Mouse (Mus musculus) stomach, postnatal 0 days (tissue): ENCODE measurements at regions not wholly inside any gene's neighbourhood (a gene's known extent, or its start where the extent isn't known, plus 50 kb on each side); places are given as distances from the start of the nearest gene placed in this dataset.

Experiments
- ATAC-seq: fragments of 200-750 bp; cut with Nextera tagmentation; 2 replicates; pipeline ENCODE4 v1.8.0; 2017; ENCODE audit not compliant: low FRiP score, low TSS enrichment
- DNase-seq: peaks from one replicate; pipeline ENCODE4 v3.0.0-alpha.2; 2016; ENCODE audit warnings: low spot score
- H3K27ac ChIP-seq: fragments of 300-500 bp; sonication (generic); replicated peaks from 2 replicates; pipeline ENCODE4 v1.5.1; 2014; ENCODE audit warnings: mild to moderate bottlenecking, control low read depth
- H3K27me3 ChIP-seq: fragments of 300-500 bp; sonication (generic); 2 replicates; pipeline ENCODE4 v1.6.1; 2014; ENCODE audit warnings: low read length; ENCODE audit not compliant: control insufficient read depth, insufficient read depth
- H3K36me3 ChIP-seq: fragments of 300-500 bp; sonication (generic); 2 replicates; pipeline ENCODE4 v1.6.1; 2014; ENCODE audit warnings: low read length, mixed read lengths; ENCODE audit not compliant: control insufficient read depth, insufficient read depth
- H3K4me1 ChIP-seq: fragments of 300-500 bp; sonication (generic); replicated peaks from 2 replicates; pipeline ENCODE4 v1.6.1; 2014; ENCODE audit warnings: antibody characterized with exemption; ENCODE audit not compliant: control insufficient read depth, insufficient read depth
- H3K4me2 ChIP-seq: fragments of 300-500 bp; sonication (generic); replicated peaks from 2 replicates; pipeline ENCODE4 v1.6.1; 2014; ENCODE audit warnings: low read depth, mild to moderate bottlenecking, control low read depth, moderate library complexity
- H3K4me3 ChIP-seq: fragments of 300-500 bp; sonication (generic); 2 replicates; pipeline ENCODE4 v1.5.1; 2014; ENCODE audit warnings: low read depth, low read length, control low read depth
- H3K9ac ChIP-seq: fragments of 300-500 bp; sonication (generic); 2 replicates; pipeline ENCODE4 v1.6.1; 2014; ENCODE audit warnings: mild to moderate bottlenecking, low read length, control low read depth, mixed read lengths
- H3K9me3 ChIP-seq: fragments of 300-500 bp; sonication (generic); 2 replicates; pipeline ENCODE4 v1.6.1; 2016; ENCODE audit warnings: low read length; ENCODE audit not compliant: control insufficient read depth
- CTCF ChIP-seq: IDR thresholded peaks from 2 replicates; pipeline ENCODE4 v1.5.1; 2016; ENCODE audit warnings: antibody characterized with exemption, low read depth, mild to moderate bottlenecking, moderate library complexity
- EP300 ChIP-seq: optimal IDR thresholded peaks from 2 replicates; pipeline ENCODE3; 2016; ENCODE audit warnings: antibody characterized with exemption
- WGBS: fragments of 180-500 bp; shearing (Covaris S2); extraction: QIAGEN DNeasy Blood & Tissue Kit; methylation state at CpG from one replicate; pipeline ENCODE4 v1.1.7; 2014; 5-methylcytosine and 5-hydroxymethylcytosine counted together

DNA sequence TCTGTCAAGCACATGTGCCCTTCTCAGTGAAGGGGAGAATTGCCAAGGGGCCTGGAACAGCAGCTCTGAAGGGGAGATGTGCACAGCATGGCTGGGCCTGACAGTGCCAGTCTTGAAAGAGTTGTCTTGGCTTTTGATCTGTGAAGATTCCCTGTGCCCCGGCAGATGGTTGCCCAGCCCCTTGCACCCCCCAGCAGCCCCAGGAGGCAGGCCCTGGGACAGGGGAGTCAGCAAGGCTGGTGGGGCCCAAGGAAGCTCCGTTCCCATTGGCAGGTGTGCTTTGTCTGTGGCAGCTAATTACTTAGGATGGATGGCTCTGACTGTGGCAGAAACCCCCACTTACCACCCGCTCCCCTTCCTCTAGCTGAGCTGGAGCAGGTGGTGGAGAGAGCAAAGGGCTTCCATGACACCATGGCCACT lies 58.6 kb downstream of the Tspan17 start:
- 38% methylated on average over 3 of the region's 3 CpGs for WGBS
- H3K4me1 ChIP-seq, result no peaks in the 10 kb centered on the region

GRCm38 (mm10) chr13:54851131-54851530 lies 62.0 kb downstream of the Tspan17 start:
- Histone ChIP-seq H3K4me1 (no peaks in the 10 kb centered on the region), H3K36me3 (no peaks in the 10 kb centered on the region), H3K4me2 (no peak overlapping the region), H3K27ac (no peak overlapping the region), H3K27me3 (no peaks in the 10 kb centered on the region), H3K9me3 (no peaks in the 10 kb centered on the region), H3K4me3 (no peak overlapping the region), H3K9ac (no peak overlapping the region)
- WGBS, result 42% methylated on average over 4 of the region's 4 CpGs
- ATAC-seq (no peak), DNase-seq (no peak)
- TF ChIP-seq EP300 (no peak), CTCF (no peak)

More for the DNA sequence above, 58.6 kb downstream of the Tspan17 start:
- H3K27ac ChIP-seq, result no peak overlapping the region
- no peaks in the 10 kb centered on the region for H3K36me3 ChIP-seq
- H3K4me2 ChIP-seq, result no peak overlapping the region
- no peak overlapping the region for H3K9ac ChIP-seq
- no peaks in the 10 kb centered on the region for H3K9me3 ChIP-seq
- H3K4me3 ChIP-seq, result no peak overlapping the region
- DNase-seq (no peak), ATAC-seq (no peak)
- H3K27me3 ChIP-seq, result no peaks in the 10 kb centered on the region
- no peak for TF ChIP-seq EP300
- no peak for TF ChIP-seq CTCF

DNA sequence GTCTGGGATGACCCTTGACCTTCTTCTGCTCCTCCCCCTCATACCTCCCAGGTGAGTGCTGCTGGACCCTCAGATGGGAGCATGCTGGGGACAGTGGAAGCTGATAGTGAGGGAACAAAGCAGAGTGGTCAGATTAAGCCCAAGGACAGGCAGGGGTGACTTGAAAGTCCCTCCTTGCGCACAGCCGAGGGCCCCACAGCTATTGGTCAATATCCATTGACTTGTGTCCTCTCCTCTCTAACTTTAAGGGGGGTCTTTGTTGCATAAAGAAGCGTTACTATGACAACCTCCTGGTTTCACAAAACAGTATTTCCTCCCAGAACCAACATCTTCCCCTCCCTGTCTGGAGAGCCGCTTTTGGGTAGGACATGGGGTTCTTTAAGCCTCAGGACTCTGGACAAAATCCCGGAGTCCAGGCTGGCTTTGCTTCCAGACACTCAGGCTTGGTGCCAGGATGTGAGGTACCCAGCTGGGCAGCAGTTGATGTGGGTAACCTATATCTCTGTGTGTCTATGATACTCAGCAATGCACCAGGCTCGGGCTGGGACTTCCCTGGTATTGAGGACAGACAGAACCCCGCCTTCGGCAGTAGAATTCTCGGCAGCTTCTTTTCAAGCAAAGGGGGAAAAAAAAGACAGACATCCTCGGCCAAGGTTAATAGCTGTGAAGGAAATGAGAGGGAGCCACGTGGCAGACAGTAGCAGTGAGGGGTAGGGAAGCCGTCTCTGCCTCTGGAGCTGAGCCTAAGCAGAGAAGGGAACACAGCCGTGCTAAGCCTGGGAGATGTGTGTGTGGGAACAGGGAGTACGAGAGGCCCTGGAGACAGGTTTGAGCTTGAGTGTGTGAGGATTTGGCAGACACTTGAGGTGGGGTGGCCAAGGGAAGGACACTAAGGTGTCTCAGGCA lies 66.4 kb downstream of the Tspan17 start:
- DNase-seq (no peak), ATAC-seq (no peak)
- H3K4me2 ChIP-seq, result no peak overlapping the region
- no peaks in the 10 kb centered on the region for H3K4me1 ChIP-seq
- H3K4me3 ChIP-seq, result no peak overlapping the region
- 56% methylated on average over 14 of the region's 14 CpGs for WGBS
- H3K9ac ChIP-seq, result no peak overlapping the region
- H3K27me3 ChIP-seq, result no peaks in the 10 kb centered on the region
- H3K27ac ChIP-seq, result no peak overlapping the region
- TF ChIP-seq EP300 (no peak), CTCF (no peak)
- no peaks in the 10 kb centered on the region for H3K9me3 ChIP-seq
- no peaks in the 10 kb centered on the region for H3K36me3 ChIP-seq

GRCm38 (mm10) chr13:54862931-54863330 lies 73.8 kb downstream of the Tspan17 start:
- no peak for TF ChIP-seq EP300
- no peak for TF ChIP-seq CTCF
- Histone ChIP-seq H3K27me3 (no peaks in the 10 kb centered on the region), H3K36me3 (no peaks in the 10 kb centered on the region), H3K9me3 (no peaks in the 10 kb centered on the region), H3K4me3 (no peak overlapping the region), H3K9ac (no peak overlapping the region), H3K27ac (no peak overlapping the region), H3K4me1 (no peaks in the 10 kb centered on the region), H3K4me2 (no peak overlapping the region)
- no peak for ATAC-seq
- DNase-seq, result no peak
- 68% methylated on average over 4 of the region's 4 CpGs for WGBS

DNA sequence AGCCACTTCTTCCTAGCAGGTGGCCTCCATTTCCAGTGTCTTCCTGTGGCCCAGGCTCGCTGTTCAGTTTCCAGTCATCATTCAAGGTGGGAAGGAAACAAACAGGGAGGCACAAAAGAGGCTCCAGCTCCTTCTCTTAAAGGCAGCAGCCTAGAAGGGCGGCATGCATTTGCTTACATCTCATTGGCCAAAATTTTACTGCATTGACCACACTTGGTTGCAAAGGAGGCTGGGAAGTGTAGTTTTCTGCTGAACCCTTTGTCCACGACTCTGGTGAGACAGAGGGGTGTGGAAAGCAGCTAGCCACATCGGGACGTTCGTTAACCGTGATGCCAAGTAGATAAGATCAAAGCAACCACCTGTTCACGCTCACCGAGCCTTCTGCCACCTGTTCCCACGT lies 74.9 kb downstream of the Tspan17 start:
- Histone ChIP-seq H3K4me2 (no peak overlapping the region), H3K27me3 (no peaks in the 10 kb centered on the region), H3K36me3 (no peaks in the 10 kb centered on the region), H3K4me3 (no peak overlapping the region), H3K9me3 (no peaks in the 10 kb centered on the region), H3K9ac (no peak overlapping the region), H3K27ac (no peak overlapping the region), H3K4me1 (no peaks in the 10 kb centered on the region)
- ATAC-seq (no peak), DNase-seq (no peak)
- TF ChIP-seq EP300 (no peak), CTCF (no peak)
- 33% methylated on average over 10 of the region's 10 CpGs for WGBS

- no peak for TF ChIP-seq EP300
- no peak for TF ChIP-seq CTCF
- Histone ChIP-seq H3K4me3 (no peak overlapping the region), H3K4me2 (no peak overlapping the region), H3K27ac (no peak overlapping the region), H3K9ac (no peak overlapping the region), H3K27me3 (no peaks in the 10 kb centered on the region), H3K4me1 (no peaks in the 10 kb centered on the region), H3K9me3 (no peaks in the 10 kb centered on the region), H3K36me3 (no peaks in the 10 kb centered on the region)
- WGBS, result 20% methylated on average over 12 of the region's 12 CpGs
- ATAC-seq (no peak), DNase-seq (no peak)
Measured at GRCm38 (mm10) chr13:54872004-54872403, 77.2 kb upstream of the Unc5a start.
